Mouse (Mus musculus): ENCODE results near the gene Fbxo28. TPM values are rescaled to one million over a fixed set of nuclear protein-coding genes. Genes with fewer than 3 reads are reported as not detected.
A peak's percentile ranks its signal among the peaks of the same experiment; 100 is the strongest.

Fbxo28 gene
- polyA plus RNA-seq, 1 experiment from 2014 or later = 4.9 TPM

GRCm38 (mm10) chr1:182289781-182290180, 51.6 kb downstream of the Fbxo28 start:
- DNase-seq = no peak
- TF ChIP-seq EP300 (IDR thresholded peaks at IDR 0.05; ENCODE audit: low read depth) (no peak), CTCF (IDR thresholded peaks at IDR 0.05; ENCODE audit: low read depth) (no peak)
- Histone ChIP-seq H3K4me2 (ENCODE audit: low read depth, low read length) (peak overlapping the region; percentile 2), H3K4me1 (ENCODE audit: insufficient read depth) (peaks cover 8% of the 10 kb centered on the region), H3K9ac (replicated peaks) (no peak overlapping the region), H3K27ac (ENCODE audit: low read depth) (no peak overlapping the region), H3K27me3 (ENCODE audit: insufficient read depth, low read length) (no peaks in the 10 kb centered on the region), H3K4me3 (ENCODE audit: low read depth, low read length) (0 out of 2 replicates have a peak overlapping the region, but pooled peaks have one; percentile 5), H3K36me3 (replicated peaks; ENCODE audit: insufficient read depth, low read length) (no peaks in the 10 kb centered on the region), H3K9me3 (ENCODE audit: low read length) (no peaks in the 10 kb centered on the region)
- no peak for ATAC-seq
- 70% methylated on average over 2 of the region's 2 CpGs for WGBS (ENCODE audit: insufficient replicate concordance)

GRCm38 (mm10) chr1:182288601-182289000, 52.8 kb downstream of the Fbxo28 start:
- no peak for DNase-seq
- Histone ChIP-seq H3K4me1 (ENCODE audit: insufficient read depth) (peaks cover 8% of the 10 kb centered on the region), H3K4me2 (ENCODE audit: low read depth, low read length) (peak overlapping the region; percentile 44), H3K9me3 (ENCODE audit: low read length) (no peaks in the 10 kb centered on the region), H3K36me3 (replicated peaks; ENCODE audit: insufficient read depth, low read length) (no peaks in the 10 kb centered on the region), H3K27ac (ENCODE audit: low read depth) (no peak overlapping the region), H3K9ac (replicated peaks) (no peak overlapping the region), H3K4me3 (ENCODE audit: low read depth, low read length) (peak overlapping the region; percentile 20), H3K27me3 (ENCODE audit: insufficient read depth, low read length) (no peaks in the 10 kb centered on the region)
- no peak for TF ChIP-seq CTCF (IDR thresholded peaks at IDR 0.05; ENCODE audit: low read depth)
- TF ChIP-seq EP300 (IDR thresholded peaks at IDR 0.05; ENCODE audit: low read depth) = no peak
- 63% methylated on average over 2 of the region's 2 CpGs for WGBS (ENCODE audit: insufficient replicate concordance)
- no peak for ATAC-seq

GRCm38 (mm10) chr1:182287781-182288180, 53.6 kb downstream of the Fbxo28 start:
- Histone ChIP-seq H3K4me3 (ENCODE audit: low read depth, low read length) (peak overlapping the region; percentile 20), H3K27me3 (ENCODE audit: insufficient read depth, low read length) (no peaks in the 10 kb centered on the region), H3K4me1 (ENCODE audit: insufficient read depth) (peaks cover 15% of the 10 kb centered on the region), H3K9ac (replicated peaks) (no peak overlapping the region), H3K27ac (ENCODE audit: low read depth) (peak overlapping the region; percentile 53), H3K4me2 (ENCODE audit: low read depth, low read length) (peak overlapping the region; percentile 44), H3K36me3 (replicated peaks; ENCODE audit: insufficient read depth, low read length) (no peaks in the 10 kb centered on the region), H3K9me3 (ENCODE audit: low read length) (no peaks in the 10 kb centered on the region)
- TF ChIP-seq EP300 (IDR thresholded peaks at IDR 0.05; ENCODE audit: low read depth) = no peak
- peak; percentile 68 for TF ChIP-seq CTCF (IDR thresholded peaks at IDR 0.05; ENCODE audit: low read depth)
- peak; percentile 76 for ATAC-seq
- 54% methylated on average over 7 of the region's 7 CpGs for WGBS (ENCODE audit: insufficient replicate concordance)
- DNase-seq = peak; percentile 60

GRCm38 (mm10) chr1:182284795-182285194, 56.6 kb downstream of the Fbxo28 start:
- Histone ChIP-seq H3K27ac (ENCODE audit: low read depth) (no peak overlapping the region), H3K9me3 (ENCODE audit: low read length) (no peaks in the 10 kb centered on the region), H3K4me2 (ENCODE audit: low read depth, low read length) (no peak overlapping the region), H3K36me3 (replicated peaks; ENCODE audit: insufficient read depth, low read length) (no peaks in the 10 kb centered on the region), H3K9ac (replicated peaks) (no peak overlapping the region), H3K4me1 (ENCODE audit: insufficient read depth) (peaks cover 27% of the 10 kb centered on the region), H3K27me3 (ENCODE audit: insufficient read depth, low read length) (no peaks in the 10 kb centered on the region), H3K4me3 (ENCODE audit: low read depth, low read length) (no peak overlapping the region)
- DNase-seq (peak; percentile 10), ATAC-seq (no peak)
- TF ChIP-seq CTCF (IDR thresholded peaks at IDR 0.05; ENCODE audit: low read depth) = no peak
- no peak for TF ChIP-seq EP300 (IDR thresholded peaks at IDR 0.05; ENCODE audit: low read depth)
- WGBS (ENCODE audit: insufficient replicate concordance) = 74% methylated on average over 2 of the region's 2 CpGs

- DNase-seq (no peak), ATAC-seq (no peak)
- Histone ChIP-seq H3K36me3 (replicated peaks; ENCODE audit: insufficient read depth, low read length) (peaks cover 13% of the 10 kb centered on the region), H3K4me3 (ENCODE audit: low read depth, low read length) (peak overlapping the region; percentile 76), H3K4me1 (ENCODE audit: insufficient read depth) (peaks cover 27% of the 10 kb centered on the region), H3K9me3 (ENCODE audit: low read length) (no peaks in the 10 kb centered on the region), H3K27ac (ENCODE audit: low read depth) (peak overlapping the region; percentile 97), H3K9ac (replicated peaks) (peak overlapping the region; percentile 96), H3K4me2 (ENCODE audit: low read depth, low read length) (peak overlapping the region; percentile 97), H3K27me3 (ENCODE audit: insufficient read depth, low read length) (no peaks in the 10 kb centered on the region)
- WGBS (ENCODE audit: insufficient replicate concordance) = 24% methylated on average over 7 of the region's 7 CpGs
- no peak for TF ChIP-seq CTCF (IDR thresholded peaks at IDR 0.05; ENCODE audit: low read depth)
- no peak for TF ChIP-seq EP300 (IDR thresholded peaks at IDR 0.05; ENCODE audit: low read depth)
These were observed 58.2 kb downstream of the Fbxo28 start for GRCm38 (mm10) chr1:182283231-182283630.

- ATAC-seq (peak; percentile 93), DNase-seq (peak; percentile 97)
- Histone ChIP-seq H3K36me3 (replicated peaks; ENCODE audit: insufficient read depth, low read length) (peaks cover 21% of the 10 kb centered on the region), H3K4me1 (ENCODE audit: insufficient read depth) (peaks cover 27% of the 10 kb centered on the region), H3K9ac (replicated peaks) (peak within 1 kb of the TSS; percentile 96), H3K27ac (ENCODE audit: low read depth) (peak within 1 kb of the TSS; percentile 97), H3K27me3 (ENCODE audit: insufficient read depth, low read length) (no peaks in the 10 kb centered on the region), H3K9me3 (ENCODE audit: low read length) (no peaks in the 10 kb centered on the region), H3K4me3 (ENCODE audit: low read depth, low read length) (peak within 1 kb of the TSS; percentile 76), H3K4me2 (ENCODE audit: low read depth, low read length) (peak within 1 kb of the TSS; percentile 97)
- WGBS (ENCODE audit: insufficient replicate concordance) = under 1% methylated on average over 92 of the region's 94 CpGs
- no peak for TF ChIP-seq CTCF (IDR thresholded peaks at IDR 0.05; ENCODE audit: low read depth)
These were observed 59.0 kb downstream of the Fbxo28 start, which contains the start of gene Degs1 for GRCm38 (mm10) chr1:182282091-182283075. Degs1 (minus strand) TSS chr1:182282804.

Measured in liver, postnatal 0 days (tissue).